In the genomic region with DNA sequence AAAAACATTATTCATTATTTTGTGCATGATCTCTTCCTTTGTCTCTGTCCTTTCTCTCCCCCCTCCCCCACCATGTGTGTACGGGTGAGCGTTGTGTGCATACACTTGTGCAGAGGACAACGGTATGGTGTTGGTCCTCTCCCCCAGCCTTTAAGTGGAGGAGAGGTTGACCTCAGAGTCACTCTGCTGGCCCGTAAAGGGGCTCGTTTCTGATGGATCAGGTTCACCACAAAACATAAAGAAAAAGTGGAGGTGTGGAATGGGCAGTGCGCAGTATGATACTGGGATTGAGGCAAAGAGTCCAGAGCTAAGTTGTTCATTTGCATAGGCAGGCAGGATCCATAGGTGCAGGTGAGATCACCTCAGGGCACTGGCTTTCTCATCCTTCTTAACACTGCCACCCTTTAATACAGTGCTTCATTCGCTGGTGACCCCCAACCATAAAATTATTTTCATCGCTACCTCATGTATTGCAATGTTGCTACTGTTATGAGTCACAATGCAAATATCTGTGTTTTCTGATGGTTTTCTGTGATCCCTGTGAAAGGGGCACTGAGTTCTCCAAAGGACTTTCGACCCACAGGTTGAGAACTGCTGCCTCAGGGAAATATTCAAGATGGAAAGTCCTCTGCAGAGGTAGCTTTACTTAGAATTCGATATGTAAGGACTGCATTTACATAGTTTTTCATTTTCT, we compare ENCODE assay signal across 24 mouse cellular contexts.
"Had no signal": no experiment of that assay in that cellular context is flagged by ENCODE, and none has a peak within 500 bp of the region (broad histone marks: within the 10 kb centered on the region; RNA-seq: fewer than 3 reads in every experiment).

No protein-coding gene starts in this region.

- H3K4me1 ChIP-seq: heart, embryonic 12.5 days; hindbrain, embryonic 13.5 days; hindbrain, embryonic 15.5 days; intestine, embryonic 15.5 days; limb, embryonic 12.5 days had no signal

- H3K27ac ChIP-seq: hindbrain, embryonic 13.5 days; hindbrain, embryonic 15.5 days; hindbrain, postnatal 0 days; intestine, embryonic 15.5 days; layer of hippocampus, adult 2 months; left cerebral cortex, adult 2 months; limb, embryonic 10.5 days; limb, embryonic 12.5 days; liver, embryonic 13.5 days had no signal

- H3K4me2 ChIP-seq: heart, embryonic 12.5 days; hindbrain, embryonic 13.5 days; hindbrain, embryonic 15.5 days; intestine, embryonic 15.5 days; limb, embryonic 12.5 days; liver, embryonic 11.5 days; liver, embryonic 13.5 days had no signal

- H3K9ac ChIP-seq: heart, embryonic 12.5 days; hindbrain, embryonic 13.5 days; hindbrain, embryonic 15.5 days; intestine, embryonic 15.5 days; limb, embryonic 12.5 days; liver, embryonic 13.5 days had no signal

- H3K27me3 ChIP-seq: heart, embryonic 12.5 days; hindbrain, embryonic 13.5 days; hindbrain, embryonic 15.5 days; intestine, embryonic 15.5 days; limb, embryonic 12.5 days; liver, embryonic 13.5 days had no signal

- DNase-seq: gastrocnemius, postnatal 14 days; gastrocnemius, postnatal 36 days; heart, adult 18-20 months; heart, postnatal 10 days; heart, postnatal 36 days; kidney, adult 18-20 months; kidney, adult 8-10 months; kidney, postnatal 10 days; kidney, postnatal 25 days; kidney, postnatal 4 days; liver; liver, embryonic 13.5 days had no signal

- ATAC-seq: hindbrain, postnatal 0 days; inflammation-experienced regulatory T-cells, adult 6 months; intestine, embryonic 15.5 days; intestine, postnatal 0 days had no signal

- H3K4me3 ChIP-seq: heart, embryonic 12.5 days; hindbrain, embryonic 13.5 days; hindbrain, embryonic 15.5 days; intestine, embryonic 15.5 days; layer of hippocampus, adult 2 months; left cerebral cortex, adult 2 months; limb, embryonic 10.5 days; limb, embryonic 12.5 days; liver, embryonic 13.5 days had no signal

- H3K36me3 ChIP-seq: heart, embryonic 12.5 days; hindbrain, embryonic 13.5 days; hindbrain, embryonic 15.5 days; intestine, embryonic 15.5 days; limb, embryonic 10.5 days; limb, embryonic 12.5 days; liver, embryonic 13.5 days had no signal

- H3K9me3 ChIP-seq: heart, embryonic 12.5 days; hindbrain, embryonic 13.5 days; hindbrain, embryonic 15.5 days; intestine, embryonic 15.5 days; limb, embryonic 10.5 days; limb, embryonic 12.5 days; liver, embryonic 13.5 days had no signal
